In genomic region chr1:72535725-72536571, GRCm38 (mm10) we compare ENCODE assay signal across 8 mouse cellular contexts. TPM values are rescaled to one million over a fixed set of nuclear protein-coding genes. Genes with fewer than 3 reads are reported as not detected.
DNase-seq lines count a peak whose midpoint lies in the region; ATAC-seq and TF ChIP-seq lines count a peak whose summit lies in the region.

No protein-coding gene starts in this region.

- intact Hi-C loops in left cerebral cortex, postnatal 14 days (cut with DNase I): loop anchor here (5.0 kb wide), 3 partner anchors 41 to 229 kb away; partner anchors contain the start of gene Xrcc5

- ATAC-seq in kidney, embryonic 16.5 days (ENCODE audit: low FRiP score, low TSS enrichment): peak; percentile 66; the same call in 1 of the 2 replicates
- peak; percentile 51 for ATAC-seq in forebrain, embryonic 16.5 days
- ATAC-seq in CD4-positive, CD25-positive, alpha-beta regulatory T cell, adult 4 months: no peak

- no peak overlapping the region for H3K9ac ChIP-seq in kidney, embryonic 16.5 days (replicated peaks; ENCODE audit: low read length)
- peak overlapping the region; percentile 79 for H3K9ac ChIP-seq in forebrain, embryonic 16.5 days (replicated peaks; ENCODE audit: low read depth, low read length)

- no peaks in the 10 kb centered on the region for H3K36me3 ChIP-seq in kidney, embryonic 16.5 days (ENCODE audit: insufficient read depth, low read length)
- no peaks in the 10 kb centered on the region for H3K36me3 ChIP-seq in forebrain, embryonic 16.5 days (ENCODE audit: control insufficient read depth, insufficient read depth)
- H3K36me3 ChIP-seq in thymus, adult 2 months (ENCODE audit: control insufficient read depth, insufficient read depth, low read length): no peaks in the 10 kb centered on the region

- TF ChIP-seq POLR2A in thymus, adult 2 months (IDR thresholded peaks at IDR 0.05; ENCODE audit: control insufficient read depth, extremely low read depth, insufficient read depth, low read length, poor library complexity): no peak

- peaks cover 43% of the 10 kb centered on the region for H3K27me3 ChIP-seq in kidney, embryonic 16.5 days (ENCODE audit: insufficient read depth, low read length)
- H3K27me3 ChIP-seq in forebrain, embryonic 16.5 days (replicated peaks; ENCODE audit: control insufficient read depth, insufficient read depth, low read length): no peaks in the 10 kb centered on the region
- no peaks in the 10 kb centered on the region; the same call in 1 of the 2 replicates for H3K27me3 ChIP-seq in thymus, adult 2 months (ENCODE audit: control insufficient read depth, insufficient read depth, low read length)

- H3K4me3 ChIP-seq in kidney, embryonic 16.5 days (ENCODE audit: low read length): peak overlapping the region; percentile 36
- peak overlapping the region; percentile 70 for H3K4me3 ChIP-seq in forebrain, embryonic 16.5 days (replicated peaks; ENCODE audit: low read length)
- H3K4me3 ChIP-seq in thymus, adult 2 months (ENCODE audit: control insufficient read depth, insufficient read depth, low read length): no peak overlapping the region

- no peaks in the 10 kb centered on the region for H3K9me3 ChIP-seq in kidney, embryonic 16.5 days (ENCODE audit: low read length)
- no peaks in the 10 kb centered on the region for H3K9me3 ChIP-seq in forebrain, embryonic 16.5 days (ENCODE audit: control insufficient read depth, low read length)

- peaks cover 11% of the 10 kb centered on the region for H3K4me1 ChIP-seq in kidney, embryonic 16.5 days (ENCODE audit: insufficient read depth, low read length)
- peaks cover 12% of the 10 kb centered on the region for H3K4me1 ChIP-seq in forebrain, embryonic 16.5 days (replicated peaks; ENCODE audit: control insufficient read depth, insufficient read depth, low read length)
- no peaks in the 10 kb centered on the region for H3K4me1 ChIP-seq in thymus, adult 2 months (replicated peaks; ENCODE audit: control insufficient read depth, insufficient read depth, low read length)

- TF ChIP-seq CTCF in thymus, adult 2 months (IDR thresholded peaks at IDR 0.05; ENCODE audit: borderline replicate concordance, control insufficient read depth, extremely low read depth, insufficient read depth, low read length, poor library complexity): no peak

- H3K27ac ChIP-seq in kidney, embryonic 16.5 days (ENCODE audit: low read length): no peak overlapping the region
- peak overlapping the region; percentile 85 for H3K27ac ChIP-seq in forebrain, embryonic 16.5 days (ENCODE audit: low read length)
- H3K27ac ChIP-seq in thymus, adult 2 months (ENCODE audit: control insufficient read depth, insufficient read depth, low read length): no peak overlapping the region

- 1% methylated on average over 36 of the region's 36 CpGs for WGBS in kidney, embryonic 16.5 days
- 2% methylated on average over 35 of the region's 36 CpGs for WGBS in forebrain, embryonic 16.5 days
- WGBS in thymus, adult 2 months: 9% methylated on average over 36 of the region's 36 CpGs

- no peak for DNase-seq in kidney, postnatal 25 days
- peak; percentile 24 to 31 for DNase-seq in cerebellum, adult 18-20 months
- DNase-seq in left cerebral cortex, postnatal 14 days (ENCODE audit: low spot score in 2 of 2): peak; percentile 30 to 48
- DNase-seq in retina, postnatal 1 day: peak; percentile 64
- DNase-seq in thymus, adult 2 months: no peak

- peak overlapping the region; percentile 59 for H3K4me2 ChIP-seq in kidney, embryonic 16.5 days (replicated peaks; ENCODE audit: low read depth, low read length)
- H3K4me2 ChIP-seq in forebrain, embryonic 16.5 days (ENCODE audit: low read length): peak overlapping the region; percentile 72

RNA-seq across cellular contexts. Expression of gene March4, which starts 0.8 kb away (rescaled TPM):
- 0.04 and 0.10 TPM in 2 replicates for polyA plus RNA-seq in kidney, embryonic 16.5 days (2015; fragmentation: Nextera tagmentation; extraction: Ambion mirVana)
- polyA plus RNA-seq in forebrain, embryonic 16.5 days (2015; fragmentation: Nextera tagmentation; extraction: Ambion mirVana): 6.1 and 7.7 TPM in 2 replicates
- 10 to 100 TPM; 38.4 to 40.4 TPM for total RNA-seq in left cerebral cortex, postnatal 14 days (2021)
- polyA plus RNA-seq in thymus, adult 2 months (2012; rRNA removed): not detected in 2 replicates
- polyA plus RNA-seq in CD4-positive, CD25-positive, alpha-beta regulatory T cell, adult 4 months (2017; shearing (Covaris generic)): not detected

RNA-seq across cellular contexts. Expression of gene Smarcal1, which starts 47.1 kb away (rescaled TPM):
- 26.2 and 27.5 TPM in 2 replicates for polyA plus RNA-seq in kidney, embryonic 16.5 days (2015; fragmentation: Nextera tagmentation; extraction: Ambion mirVana)
- polyA plus RNA-seq in forebrain, embryonic 16.5 days (2015; fragmentation: Nextera tagmentation; extraction: Ambion mirVana): 29.2 and 31.4 TPM in 2 replicates
- total RNA-seq in left cerebral cortex, postnatal 14 days (2021): 10 to 100 TPM; 51.9 to 54.1 TPM
- polyA plus RNA-seq in thymus, adult 2 months (2012; rRNA removed): 43.8 and 49.5 TPM in 2 replicates
- polyA plus RNA-seq in CD4-positive, CD25-positive, alpha-beta regulatory T cell, adult 4 months (2017; shearing (Covaris generic)): 10 to 100 TPM; 13.9 to 21.5 TPM

Comparison
In these comparisons a context has a peak if more than half of its experiments do, and no peak if none do; other contexts are left out.
1. DNase-seq: peak in cerebellum, adult 18-20 months (2 of 2), left cerebral cortex, postnatal 14 days (2 of 2) and retina, postnatal 1 day (single experiment); none in kidney, postnatal 25 days (0 of 2) and thymus, adult 2 months (single experiment).